Mouse (Mus musculus): ENCODE results near the gene Nit1.

DNA sequence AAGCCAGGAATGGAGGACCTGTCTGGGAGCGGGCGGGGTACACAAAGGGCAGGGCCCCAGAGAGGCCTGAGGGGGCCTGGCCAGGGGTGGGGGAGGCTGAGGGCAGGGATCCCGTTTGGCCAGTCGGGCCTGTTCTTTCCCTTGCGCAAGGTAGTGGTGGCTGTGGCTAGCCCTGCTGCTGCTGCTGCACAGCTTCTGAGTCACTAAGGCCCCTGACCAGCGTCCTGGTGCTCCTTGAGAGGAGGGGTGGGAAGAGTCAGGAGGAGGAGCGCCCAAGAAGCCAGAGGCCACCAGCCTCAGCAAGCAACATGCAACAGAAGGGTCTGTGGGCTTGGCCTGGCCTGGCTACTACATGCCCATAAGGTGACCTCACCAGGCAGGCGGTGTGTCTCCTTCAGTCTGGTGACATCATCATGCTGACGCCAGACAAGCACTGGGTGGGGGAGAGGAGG is 30.2 kb upstream of the Nit1 start:
- TF ChIP-seq CTCF (IDR thresholded peaks at IDR 0.05; ENCODE audit: borderline replicate concordance, insufficient read depth, low read length) (no peak), POLR2A (IDR thresholded peaks at IDR 0.05; ENCODE audit: low read depth, low read length) (no peak)
